Mouse (Mus musculus): ENCODE measurements around the gene Rbm15. TPM values are rescaled to one million over a fixed set of nuclear protein-coding genes. Genes with fewer than 3 reads are reported as not detected.

Gene Rbm15
- polyA plus RNA-seq, 1 experiment from 2014 or later = 8.1 TPM

- no peaks in the 10 kb centered on the region; the same call in 1 of the 2 replicates for H3K4me1 ChIP-seq (ENCODE audit: control insufficient read depth, low read depth, low read length)
- no peak overlapping the region for H3K4me3 ChIP-seq (ENCODE audit: low read depth, low read length)
- H3K9me3 ChIP-seq (replicated peaks; ENCODE audit: control insufficient read depth, low read length) = no peaks in the 10 kb centered on the region
- ATAC-seq (ENCODE audit: low read depth) = no peak
- H3K27me3 ChIP-seq (ENCODE audit: control insufficient read depth, insufficient read depth, low read depth, low read length) = no peaks in the 10 kb centered on the region
- H3K4me2 ChIP-seq (ENCODE audit: low read depth, low read length) = no peak overlapping the region
- WGBS (ENCODE audit: insufficient replicate concordance) = 35% methylated on average over 4 of the region's 4 CpGs
- no peak overlapping the region for H3K9ac ChIP-seq (ENCODE audit: low read depth, low read length)
- H3K27ac ChIP-seq (ENCODE audit: low read length) = no peak overlapping the region
- no peaks in the 10 kb centered on the region for H3K36me3 ChIP-seq (ENCODE audit: control insufficient read depth, insufficient read depth)
Observed at GRCm38 (mm10) chr3:107360341-107360740, 26.9 kb upstream of the Rbm15 start.

DNA sequence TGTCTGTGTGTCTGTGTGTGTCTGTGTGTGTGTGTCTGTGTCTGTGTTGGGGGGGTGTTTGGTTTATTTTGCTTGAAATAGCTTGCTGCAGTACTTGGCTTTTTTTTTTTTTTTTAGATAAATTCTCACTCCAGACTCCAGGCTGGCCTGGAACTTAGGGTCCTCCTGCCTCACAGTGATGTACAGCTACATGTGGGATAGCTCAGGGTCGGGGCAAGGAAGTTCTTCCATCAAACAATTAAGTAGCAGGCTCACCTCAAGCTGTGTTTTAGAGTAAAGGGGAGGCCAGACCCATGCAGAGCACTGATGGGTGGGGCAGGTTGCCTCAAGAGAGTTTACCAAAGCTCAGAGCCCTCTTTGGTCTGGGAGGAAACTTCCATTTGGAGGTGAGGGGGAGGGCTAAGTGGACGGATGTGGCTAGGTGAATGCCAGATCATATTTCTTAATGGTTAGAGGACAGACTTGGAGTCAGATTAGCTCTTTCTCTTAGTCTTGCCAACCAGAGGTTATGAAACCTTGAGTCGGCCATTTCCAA, 24.3 kb upstream of the Rbm15 start:
- Histone ChIP-seq H3K27ac (ENCODE audit: low read length) (no peak overlapping the region), H3K4me2 (ENCODE audit: low read depth, low read length) (no peak overlapping the region), H3K36me3 (ENCODE audit: control insufficient read depth, insufficient read depth) (no peaks in the 10 kb centered on the region), H3K4me1 (ENCODE audit: control insufficient read depth, low read depth, low read length) (no peaks in the 10 kb centered on the region; the same call in 1 of the 2 replicates), H3K27me3 (ENCODE audit: control insufficient read depth, insufficient read depth, low read depth, low read length) (no peaks in the 10 kb centered on the region), H3K9ac (ENCODE audit: low read depth, low read length) (no peak overlapping the region), H3K9me3 (replicated peaks; ENCODE audit: control insufficient read depth, low read length) (no peaks in the 10 kb centered on the region), H3K4me3 (ENCODE audit: low read depth, low read length) (no peak overlapping the region)
- ATAC-seq (ENCODE audit: low read depth) = no peak
- WGBS (ENCODE audit: insufficient replicate concordance) = 56% methylated on average over 3 of the region's 3 CpGs

- H3K27ac ChIP-seq (ENCODE audit: low read length) = no peak overlapping the region
- 1% methylated on average over 11 of the region's 11 CpGs for WGBS (ENCODE audit: insufficient replicate concordance)
- no peaks in the 10 kb centered on the region; the same call in 1 of the 2 replicates for H3K4me1 ChIP-seq (ENCODE audit: control insufficient read depth, low read depth, low read length)
- no peak overlapping the region for H3K4me3 ChIP-seq (ENCODE audit: low read depth, low read length)
- H3K36me3 ChIP-seq (ENCODE audit: control insufficient read depth, insufficient read depth) = no peaks in the 10 kb centered on the region
- H3K27me3 ChIP-seq (ENCODE audit: control insufficient read depth, insufficient read depth, low read depth, low read length) = no peaks in the 10 kb centered on the region
- no peak overlapping the region for H3K9ac ChIP-seq (ENCODE audit: low read depth, low read length)
- no peaks in the 10 kb centered on the region for H3K9me3 ChIP-seq (replicated peaks; ENCODE audit: control insufficient read depth, low read length)
- peak; percentile 60 for ATAC-seq (ENCODE audit: low read depth)
- peak overlapping the region; percentile 51; the same call in 1 of the 2 replicates for H3K4me2 ChIP-seq (ENCODE audit: low read depth, low read length)
Observed at GRCm38 (mm10) chr3:107356964-107357441, 23.5 kb upstream of the Rbm15 start.

DNA sequence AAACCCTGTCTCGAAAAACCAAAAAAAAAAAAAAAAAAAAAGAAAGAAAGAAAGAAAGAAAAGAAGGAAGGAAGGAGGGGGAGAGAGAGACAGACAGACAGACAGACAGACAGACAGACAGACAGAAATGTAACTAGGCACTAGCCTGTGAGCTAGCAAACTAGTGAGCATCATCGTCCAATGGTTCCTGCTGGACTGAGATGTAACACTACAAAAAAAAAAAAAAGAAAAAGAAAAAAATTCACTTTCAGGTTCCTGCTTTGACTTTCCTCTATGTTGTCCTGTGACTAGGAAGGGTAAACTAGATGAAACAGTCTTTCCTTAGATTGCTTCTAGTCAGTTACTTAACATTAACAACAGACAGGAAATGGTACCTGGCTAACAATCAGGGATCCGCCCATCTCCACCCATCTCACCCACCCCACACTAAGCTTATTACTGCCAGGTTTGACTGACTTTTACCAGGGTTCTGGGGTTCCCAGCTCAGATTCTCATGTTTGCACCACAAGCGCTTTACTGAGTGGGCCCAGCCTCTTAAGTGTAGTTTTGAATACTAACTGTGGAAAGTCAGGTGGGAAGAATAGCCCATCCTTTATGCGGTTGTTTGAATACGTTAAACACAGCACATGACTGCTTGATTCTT, 22.3 kb upstream of the Rbm15 start:
- Histone ChIP-seq H3K9me3 (replicated peaks; ENCODE audit: control insufficient read depth, low read length) (no peaks in the 10 kb centered on the region), H3K4me3 (ENCODE audit: low read depth, low read length) (no peak overlapping the region), H3K27ac (ENCODE audit: low read length) (no peak overlapping the region), H3K4me2 (ENCODE audit: low read depth, low read length) (no peak overlapping the region), H3K4me1 (ENCODE audit: control insufficient read depth, low read depth, low read length) (no peaks in the 10 kb centered on the region; the same call in 1 of the 2 replicates), H3K27me3 (ENCODE audit: control insufficient read depth, insufficient read depth, low read depth, low read length) (no peaks in the 10 kb centered on the region), H3K36me3 (ENCODE audit: control insufficient read depth, insufficient read depth) (no peaks in the 10 kb centered on the region), H3K9ac (ENCODE audit: low read depth, low read length) (no peak overlapping the region)
- WGBS (ENCODE audit: insufficient replicate concordance) = 68% methylated on average over 5 of the region's 6 CpGs
- no peak for ATAC-seq (ENCODE audit: low read depth)

DNA sequence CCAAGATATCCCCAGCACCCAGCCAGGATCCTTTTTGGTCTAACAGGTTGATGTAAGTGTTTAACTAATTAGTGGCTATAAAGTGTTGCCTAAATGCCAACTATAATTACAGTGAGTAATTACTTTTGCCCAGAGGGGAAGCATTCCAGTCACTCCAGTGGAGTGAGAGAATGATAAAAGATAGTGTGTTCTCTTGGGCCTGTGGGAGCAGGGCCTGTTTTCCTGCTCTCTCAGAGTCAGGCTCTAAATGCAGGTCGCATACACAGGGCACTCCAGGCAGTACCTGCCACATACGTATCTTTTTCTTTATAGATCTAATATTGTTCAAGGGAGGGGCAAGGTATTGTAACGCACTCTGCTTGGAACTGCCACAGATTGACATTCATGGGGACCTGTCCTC, 18.2 kb upstream of the Rbm15 start:
- Histone ChIP-seq H3K27ac (ENCODE audit: low read length) (no peak overlapping the region), H3K4me1 (ENCODE audit: control insufficient read depth, low read depth, low read length) (no peaks in the 10 kb centered on the region), H3K4me2 (ENCODE audit: low read depth, low read length) (no peak overlapping the region), H3K27me3 (ENCODE audit: control insufficient read depth, insufficient read depth, low read depth, low read length) (no peaks in the 10 kb centered on the region), H3K9ac (ENCODE audit: low read depth, low read length) (no peak overlapping the region), H3K4me3 (ENCODE audit: low read depth, low read length) (no peak overlapping the region), H3K9me3 (replicated peaks; ENCODE audit: control insufficient read depth, low read length) (no peaks in the 10 kb centered on the region), H3K36me3 (ENCODE audit: control insufficient read depth, insufficient read depth) (no peaks in the 10 kb centered on the region)
- ATAC-seq (ENCODE audit: low read depth) = no peak
- WGBS (ENCODE audit: insufficient replicate concordance) = 59% methylated on average over 3 of the region's 3 CpGs

DNA sequence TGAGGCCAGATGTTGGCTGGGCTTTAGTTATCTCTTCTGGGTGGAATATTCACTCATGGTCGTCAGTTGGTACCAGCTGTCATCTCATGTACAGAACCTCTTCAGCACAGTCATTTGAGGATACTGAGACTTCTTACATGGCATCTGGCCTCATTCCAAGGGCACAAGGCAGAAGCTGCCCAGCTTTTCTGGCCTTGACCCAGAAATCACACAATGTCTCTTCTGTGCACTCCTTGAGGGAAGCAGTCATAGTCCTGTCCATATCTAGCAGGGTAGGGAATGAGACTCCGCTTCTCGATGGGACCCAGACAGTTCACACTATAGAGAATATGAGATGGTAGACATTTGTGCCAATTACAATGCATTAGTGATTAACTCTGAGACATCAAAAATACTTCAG, 15.5 kb upstream of the Rbm15 start:
- Histone ChIP-seq H3K9ac (ENCODE audit: low read depth, low read length) (no peak overlapping the region), H3K27ac (ENCODE audit: low read length) (no peak overlapping the region), H3K4me2 (ENCODE audit: low read depth, low read length) (no peak overlapping the region), H3K27me3 (ENCODE audit: control insufficient read depth, insufficient read depth, low read depth, low read length) (no peaks in the 10 kb centered on the region), H3K9me3 (replicated peaks; ENCODE audit: control insufficient read depth, low read length) (no peaks in the 10 kb centered on the region), H3K4me3 (ENCODE audit: low read depth, low read length) (no peak overlapping the region), H3K4me1 (ENCODE audit: control insufficient read depth, low read depth, low read length) (peaks cover 4% of the 10 kb centered on the region; the same call in 1 of the 2 replicates), H3K36me3 (ENCODE audit: control insufficient read depth, insufficient read depth) (no peaks in the 10 kb centered on the region)
- no peak for ATAC-seq (ENCODE audit: low read depth)
- WGBS (ENCODE audit: insufficient replicate concordance) = 71% methylated on average over 3 of the region's 3 CpGs

GRCm38 (mm10) chr3:107345033-107345725, 11.7 kb upstream of the Rbm15 start:
- no peak overlapping the region for H3K27ac ChIP-seq (ENCODE audit: low read length)
- no peaks in the 10 kb centered on the region for H3K36me3 ChIP-seq (ENCODE audit: control insufficient read depth, insufficient read depth)
- H3K9me3 ChIP-seq (replicated peaks; ENCODE audit: control insufficient read depth, low read length) = no peaks in the 10 kb centered on the region
- 24% methylated on average over 3 of the region's 3 CpGs for WGBS (ENCODE audit: insufficient replicate concordance)
- no peaks in the 10 kb centered on the region for H3K27me3 ChIP-seq (ENCODE audit: control insufficient read depth, insufficient read depth, low read depth, low read length)
- H3K9ac ChIP-seq (ENCODE audit: low read depth, low read length) = no peak overlapping the region
- H3K4me2 ChIP-seq (ENCODE audit: low read depth, low read length) = no peak overlapping the region
- no peak overlapping the region for H3K4me3 ChIP-seq (ENCODE audit: low read depth, low read length)
- H3K4me1 ChIP-seq (ENCODE audit: control insufficient read depth, low read depth, low read length) = peaks cover 4% of the 10 kb centered on the region; the same call in 1 of the 2 replicates
- ATAC-seq (ENCODE audit: low read depth) = no peak

DNA sequence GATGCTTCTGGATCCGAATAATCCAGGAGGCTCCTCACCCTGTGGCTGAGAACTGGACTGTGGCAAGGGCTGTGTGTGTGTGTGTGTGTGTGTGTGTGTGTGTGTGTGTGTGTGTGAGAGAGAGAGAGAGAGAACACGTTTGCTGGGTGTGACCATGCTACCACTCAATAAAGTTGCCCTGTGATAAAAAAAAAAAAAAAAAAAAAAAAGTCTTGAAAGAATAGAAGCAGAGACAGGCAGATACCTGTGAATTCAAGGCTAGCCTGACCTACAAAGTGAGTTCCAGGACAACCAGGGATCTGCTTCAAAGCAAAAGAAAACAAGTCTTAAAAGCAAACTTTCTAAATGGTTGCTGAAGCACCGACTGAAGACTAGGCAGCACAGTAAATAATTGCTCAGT, 10.5 kb upstream of the Rbm15 start:
- Histone ChIP-seq H3K9ac (ENCODE audit: low read depth, low read length) (no peak overlapping the region), H3K4me3 (ENCODE audit: low read depth, low read length) (no peak overlapping the region), H3K27ac (ENCODE audit: low read length) (no peak overlapping the region), H3K36me3 (ENCODE audit: control insufficient read depth, insufficient read depth) (no peaks in the 10 kb centered on the region), H3K4me2 (ENCODE audit: low read depth, low read length) (no peak overlapping the region), H3K4me1 (ENCODE audit: control insufficient read depth, low read depth, low read length) (peaks cover 4% of the 10 kb centered on the region; the same call in 1 of the 2 replicates), H3K27me3 (ENCODE audit: control insufficient read depth, insufficient read depth, low read depth, low read length) (no peaks in the 10 kb centered on the region), H3K9me3 (replicated peaks; ENCODE audit: control insufficient read depth, low read length) (no peaks in the 10 kb centered on the region)
- no peak for ATAC-seq (ENCODE audit: low read depth)
- WGBS (ENCODE audit: insufficient replicate concordance) = 36% methylated on average over 3 of the region's 3 CpGs

All from liver, embryonic 16.5 days (tissue).